Mouse (Mus musculus) liver, embryonic 12.5 days (tissue): Measurements from ENCODE around the gene Gm17349. TPM values are rescaled to one million over a fixed set of nuclear protein-coding genes. Genes with fewer than 3 reads are reported as not detected.
"Not testable (repeated sequence)": the region's sequence is repeated elsewhere in the genome, so short reads cannot be mapped to it uniquely, and the experiment has no call there.

Experiments
- ATAC-seq: fragments of 200-750 bp; cut with Nextera tagmentation; 2 replicates; pipeline ENCODE4 v1.8.0; 2017; ENCODE audit warnings: moderate number of reproducible peaks, mild to moderate bottlenecking, moderate library complexity
- H3K27ac ChIP-seq: fragments of 300-500 bp; sonication (generic); 2 replicates; pipeline ENCODE4 v1.5.1; 2016; ENCODE audit warnings: mild to moderate bottlenecking
- H3K27me3 ChIP-seq: fragments of 300-500 bp; sonication (generic); replicated peaks from 2 replicates; pipeline ENCODE4 v1.6.1; 2016; ENCODE audit warnings: mild to moderate bottlenecking, moderate library complexity
- H3K36me3 ChIP-seq: fragments of 300-500 bp; sonication (generic); 2 replicates; pipeline ENCODE4 v1.6.1; 2016; ENCODE audit warnings: mild to moderate bottlenecking, moderate library complexity
- H3K4me1 ChIP-seq: fragments of 300-500 bp; sonication (generic); 2 replicates; pipeline ENCODE4 v1.6.1; 2016
- H3K4me2 ChIP-seq: fragments of 300-500 bp; sonication (generic); 2 replicates; pipeline ENCODE4 v1.6.1; 2016; ENCODE audit warnings: mild to moderate bottlenecking, moderate library complexity
- H3K4me3 ChIP-seq: fragments of 300-500 bp; sonication (generic); 2 replicates; pipeline ENCODE4 v1.5.1; 2016; ENCODE audit warnings: mild to moderate bottlenecking, moderate library complexity
- H3K9ac ChIP-seq: fragments of 300-500 bp; sonication (generic); 2 replicates; pipeline ENCODE4 v1.6.1; 2016; ENCODE audit warnings: mild to moderate bottlenecking, moderate library complexity
- H3K9me3 ChIP-seq: fragments of 300-500 bp; sonication (generic); replicated peaks from 2 replicates; pipeline ENCODE4 v1.6.1; 2016; ENCODE audit warnings: mild to moderate bottlenecking, moderate library complexity
- WGBS: fragments of 180-500 bp; shearing (Covaris S2); methylation state at CpG from one replicate; pipeline ENCODE4 v1.1.7; 2016; ENCODE audit not compliant: insufficient replicate concordance; 5-methylcytosine and 5-hydroxymethylcytosine counted together
- polyA plus RNA-seq: library from polyadenylated mRNA; unstranded; fragments of >200 nt; fragmentation: Nextera tagmentation; extraction: Ambion mirVana; gene quantifications from 2 replicates; pipeline ENCODE4 v1.2.1, GENCODE M21; 2016

Gene Gm17349
- polyA plus RNA-seq, 1 experiment from 2014 or later: not detected

GRCm38 (mm10) chr15:99704041-99704681 is 1.1 kb downstream of the Gm17349 start:
- H3K9ac ChIP-seq: no peak overlapping the region
- peaks cover 43% of the 10 kb centered on the region for H3K4me1 ChIP-seq
- peaks cover 51% of the 10 kb centered on the region for H3K36me3 ChIP-seq
- no peak overlapping the region for H3K27ac ChIP-seq
- no peak overlapping the region for H3K4me3 ChIP-seq
- ATAC-seq: no peak
- H3K27me3 ChIP-seq: peaks cover 5% of the 10 kb centered on the region; the same call in 1 of the 2 replicates
- WGBS: 68% methylated on average over 23 of the region's 23 CpGs
- H3K4me2 ChIP-seq: no peak overlapping the region
- no peaks in the 10 kb centered on the region for H3K9me3 ChIP-seq

GRCm38 (mm10) chr15:99703676-99704040 is 1.6 kb downstream of the Gm17349 start:
- peaks cover 46% of the 10 kb centered on the region for H3K36me3 ChIP-seq
- ATAC-seq: no peak
- H3K9ac ChIP-seq: no peak overlapping the region
- no peak overlapping the region for H3K4me2 ChIP-seq
- H3K4me3 ChIP-seq: no peak overlapping the region
- peaks cover 10% of the 10 kb centered on the region; the same call in 1 of the 2 replicates for H3K27me3 ChIP-seq
- H3K9me3 ChIP-seq: no peaks in the 10 kb centered on the region
- H3K27ac ChIP-seq: no peak overlapping the region
- 76% methylated on average over 5 of the region's 5 CpGs for WGBS
- H3K4me1 ChIP-seq: peaks cover 43% of the 10 kb centered on the region

- WGBS: 72% methylated on average over 9 of the region's 9 CpGs
- peak overlapping the region; percentile 82 for H3K4me2 ChIP-seq
- peak overlapping the region; percentile 93 for H3K4me3 ChIP-seq
- H3K36me3 ChIP-seq: peaks cover 41% of the 10 kb centered on the region
- H3K9me3 ChIP-seq: no peaks in the 10 kb centered on the region
- H3K27me3 ChIP-seq: peaks cover 15% of the 10 kb centered on the region
- peak overlapping the region; percentile 92; the same call in 1 of the 2 replicates for H3K9ac ChIP-seq
- H3K27ac ChIP-seq: no peak overlapping the region; the same call in 1 of the 2 replicates
- ATAC-seq: no peak
- H3K4me1 ChIP-seq: peaks cover 43% of the 10 kb centered on the region
Measured at GRCm38 (mm10) chr15:99703104-99703503, 2.2 kb downstream of the Gm17349 start.

- Histone ChIP-seq H3K36me3 (peaks cover 32% of the 10 kb centered on the region), H3K4me2 (peak within 1 kb of the TSS; percentile 82), H3K9ac (peak within 1 kb of the TSS; percentile 92), H3K4me1 (peaks cover 43% of the 10 kb centered on the region), H3K27ac (peak within 1 kb of the TSS; percentile 89), H3K4me3 (peak within 1 kb of the TSS; percentile 93), H3K9me3 (no peaks in the 10 kb centered on the region), H3K27me3 (peaks cover 23% of the 10 kb centered on the region)
- 1% methylated on average over 70 of the region's 71 CpGs for WGBS
- ATAC-seq: peak; percentile 90
Measured at GRCm38 (mm10) chr15:99701999-99702900, 3.0 kb downstream of the Gm17349 start, which contains the start of gene Smarcd1. Gene Smarcd1 (plus strand): TSS chr15:99702129.

GRCm38 (mm10) chr15:99701640-99701998 is 3.7 kb downstream of the Gm17349 start:
- H3K9me3 ChIP-seq, ATAC-seq, H3K27ac ChIP-seq: not testable (repeated sequence)
- Histone ChIP-seq H3K4me3 (peak overlapping the region; percentile 93), H3K4me2 (peak overlapping the region; percentile 82), H3K36me3 (peaks cover 26% of the 10 kb centered on the region), H3K27me3 (peaks cover 29% of the 10 kb centered on the region), H3K4me1 (peaks cover 43% of the 10 kb centered on the region), H3K9ac (peak overlapping the region; percentile 92)
- 38% methylated on average over 16 of the region's 16 CpGs for WGBS

- ATAC-seq: no peak
- no peak overlapping the region; the same call in 1 of the 2 replicates for H3K27ac ChIP-seq
- peaks cover 41% of the 10 kb centered on the region for H3K27me3 ChIP-seq
- H3K4me3 ChIP-seq: no peak overlapping the region
- H3K9ac ChIP-seq: no peak overlapping the region
- 76% methylated on average over 18 of the region's 18 CpGs for WGBS
- H3K4me2 ChIP-seq: no peak overlapping the region
- peaks cover 17% of the 10 kb centered on the region for H3K36me3 ChIP-seq
- no peaks in the 10 kb centered on the region for H3K9me3 ChIP-seq
- peaks cover 43% of the 10 kb centered on the region for H3K4me1 ChIP-seq
Measured at GRCm38 (mm10) chr15:99700219-99701106, 4.8 kb downstream of the Gm17349 start.

GRCm38 (mm10) chr15:99699715-99700114 is 5.6 kb downstream of the Gm17349 start:
- H3K27me3 ChIP-seq: peaks cover 49% of the 10 kb centered on the region
- peaks cover 43% of the 10 kb centered on the region for H3K4me1 ChIP-seq
- H3K4me3 ChIP-seq: no peak overlapping the region
- H3K9ac ChIP-seq: no peak overlapping the region
- ATAC-seq: no peak
- H3K27ac ChIP-seq: no peak overlapping the region
- no peak overlapping the region for H3K4me2 ChIP-seq
- H3K36me3 ChIP-seq: peaks cover 14% of the 10 kb centered on the region
- 79% methylated on average over 10 of the region's 10 CpGs for WGBS
- H3K9me3 ChIP-seq: no peaks in the 10 kb centered on the region

GRCm38 (mm10) chr15:99698533-99699085 is 6.7 kb downstream of the Gm17349 start:
- Histone ChIP-seq H3K9ac (no peak overlapping the region), H3K9me3 (no peaks in the 10 kb centered on the region), H3K4me2 (no peak overlapping the region), H3K36me3 (peaks cover 4% of the 10 kb centered on the region; the same call in 1 of the 2 replicates), H3K27ac (no peak overlapping the region), H3K27me3 (peaks cover 59% of the 10 kb centered on the region), H3K4me1 (peaks cover 33% of the 10 kb centered on the region), H3K4me3 (no peak overlapping the region)
- ATAC-seq: no peak
- WGBS: 34% methylated on average over 20 of the region's 20 CpGs

GRCm38 (mm10) chr15:99697309-99697708 is 8.0 kb downstream of the Gm17349 start:
- no peak for ATAC-seq
- 21% methylated on average over 2 of the region's 2 CpGs for WGBS
- no peak overlapping the region for H3K4me2 ChIP-seq

GRCm38 (mm10) chr15:99691976-99692375 is 13.3 kb downstream of the Gm17349 start:
- H3K36me3 ChIP-seq: no peaks in the 10 kb centered on the region
- H3K9me3 ChIP-seq: no peaks in the 10 kb centered on the region
- H3K27ac ChIP-seq: no peak overlapping the region
- H3K27me3 ChIP-seq: peaks cover 90% of the 10 kb centered on the region
- no peak overlapping the region for H3K4me2 ChIP-seq
- no peaks in the 10 kb centered on the region for H3K4me1 ChIP-seq
- ATAC-seq: no peak
- H3K9ac ChIP-seq: no peak overlapping the region
- 43% methylated on average over 9 of the region's 9 CpGs for WGBS
- H3K4me3 ChIP-seq: no peak overlapping the region

More at GRCm38 (mm10) chr15:99697309-99697708, 8.0 kb downstream of the Gm17349 start:
- no peak overlapping the region for H3K4me3 ChIP-seq
- no peaks in the 10 kb centered on the region for H3K36me3 ChIP-seq
- no peaks in the 10 kb centered on the region for H3K9me3 ChIP-seq
- H3K27me3 ChIP-seq: peaks cover 71% of the 10 kb centered on the region
- H3K9ac ChIP-seq: no peak overlapping the region
- H3K4me1 ChIP-seq: peaks cover 20% of the 10 kb centered on the region
- H3K27ac ChIP-seq: no peak overlapping the region

- H3K9me3 ChIP-seq: no peaks in the 10 kb centered on the region
- ATAC-seq: no peak
- H3K27ac ChIP-seq: no peak overlapping the region
- H3K9ac ChIP-seq: no peak overlapping the region
- peaks cover 89% of the 10 kb centered on the region for H3K27me3 ChIP-seq
- H3K4me2 ChIP-seq: no peak overlapping the region
- WGBS: 16% methylated on average over 4 of the region's 4 CpGs
- H3K36me3 ChIP-seq: no peaks in the 10 kb centered on the region
- H3K4me3 ChIP-seq: no peak overlapping the region
- no peaks in the 10 kb centered on the region for H3K4me1 ChIP-seq
Measured at GRCm38 (mm10) chr15:99690924-99691323, 14.4 kb downstream of the Gm17349 start.
